Mouse (Mus musculus): ENCODE measurements around the gene Erp27. TPM values are rescaled to one million over a fixed set of nuclear protein-coding genes. Genes with fewer than 3 reads are reported as not detected.
A peak's percentile ranks its signal among the peaks of the same experiment; 100 is the strongest.

Gene Erp27
- polyA plus RNA-seq (2012; rRNA removed): 0.18 TPM in 1 of 2 replicates, not detected in the other

DNA sequence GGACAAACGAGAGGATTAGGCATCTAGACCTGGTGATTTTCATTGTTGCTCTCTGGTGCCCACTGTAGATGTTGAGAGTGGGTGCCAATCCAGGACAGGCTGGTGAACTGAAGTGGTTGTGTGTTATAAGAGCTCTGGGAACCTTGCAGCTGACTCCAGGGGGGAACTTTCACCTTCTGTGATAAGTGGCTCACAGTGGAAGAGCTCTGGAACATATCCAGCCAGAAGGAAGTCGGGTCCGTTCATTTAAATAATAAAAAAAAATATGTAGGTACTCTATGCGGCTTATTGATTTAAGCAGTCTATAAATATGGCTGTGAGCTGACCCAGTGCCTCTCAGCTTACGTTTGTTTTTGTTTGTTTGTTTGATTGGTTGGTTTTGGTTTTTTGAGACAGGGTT is at the start of gene Erp27:
TSS of gene Erp27 (minus strand) at position 101 of the 400 bp plus-strand sequence.
- DNase-seq (ENCODE audit: extremely low spot score in 1 of 2, low spot score in 1 of 2): no peak

DNA sequence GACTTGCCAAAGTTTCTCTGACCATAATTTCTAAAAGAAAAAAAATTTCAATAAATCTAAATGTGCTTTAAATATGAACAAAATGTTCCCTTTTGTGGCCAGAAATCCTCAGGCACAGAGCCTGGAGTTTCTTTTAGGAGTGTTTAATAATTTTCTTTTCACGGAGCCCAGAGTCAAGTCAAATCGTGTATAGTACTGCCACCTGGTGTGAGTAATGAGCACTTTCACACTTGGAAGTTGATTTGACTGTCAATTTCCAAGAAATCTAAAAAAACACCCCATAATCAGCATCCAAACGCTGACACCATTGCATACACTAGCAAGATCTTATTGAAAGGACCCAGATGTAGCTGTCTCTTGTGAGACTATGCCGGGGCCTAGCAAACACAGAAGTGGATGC is 46.9 kb upstream of the Erp27 start:
- peak in 1 of 2 experiments; percentile 55 for DNase-seq (ENCODE audit: extremely low spot score in 1 of 2, low spot score in 1 of 2)

DNA sequence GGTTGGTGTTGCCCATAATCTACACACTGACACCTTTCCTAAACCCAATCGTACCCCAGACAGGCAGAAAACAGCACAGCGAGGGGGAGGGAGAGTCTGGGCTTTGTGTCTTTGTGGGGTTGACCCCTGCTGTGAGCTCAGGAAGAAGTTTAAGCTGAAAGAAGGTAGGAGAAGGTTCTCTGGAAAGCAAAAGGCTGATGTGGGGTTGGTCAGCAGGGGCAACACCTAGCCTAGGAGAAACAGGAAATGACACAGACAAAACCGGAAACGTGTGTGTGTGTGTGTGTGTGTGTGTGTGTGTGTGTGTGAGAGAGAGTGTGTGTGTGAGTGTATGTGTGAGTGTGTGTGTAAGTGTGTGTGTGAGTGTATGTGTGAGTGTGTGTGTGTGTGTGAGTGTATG is 45.5 kb upstream of the Erp27 start:
- no peak for DNase-seq (ENCODE audit: extremely low spot score in 1 of 2, low spot score in 1 of 2)

DNA sequence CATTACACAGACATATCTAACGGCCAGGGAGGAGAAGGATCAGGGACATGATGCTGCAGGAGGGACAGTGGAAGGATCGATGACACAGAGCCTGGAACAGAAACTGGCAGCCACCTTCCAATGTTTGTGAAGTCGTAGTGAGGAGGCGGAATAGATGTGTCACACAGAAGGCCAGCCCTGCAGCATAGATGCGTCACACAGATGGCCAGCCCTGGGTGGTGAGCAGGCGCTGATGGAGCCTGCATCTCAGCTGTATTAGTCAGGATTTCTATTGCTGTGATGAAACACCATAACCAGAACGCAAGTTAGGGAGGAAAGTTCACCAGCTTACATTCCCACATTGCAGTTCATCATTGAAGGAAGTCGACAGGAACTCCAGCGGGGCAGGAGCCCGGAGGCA is 43.9 kb upstream of the Erp27 start:
- DNase-seq (ENCODE audit: extremely low spot score in 1 of 2, low spot score in 1 of 2): no peak

DNA sequence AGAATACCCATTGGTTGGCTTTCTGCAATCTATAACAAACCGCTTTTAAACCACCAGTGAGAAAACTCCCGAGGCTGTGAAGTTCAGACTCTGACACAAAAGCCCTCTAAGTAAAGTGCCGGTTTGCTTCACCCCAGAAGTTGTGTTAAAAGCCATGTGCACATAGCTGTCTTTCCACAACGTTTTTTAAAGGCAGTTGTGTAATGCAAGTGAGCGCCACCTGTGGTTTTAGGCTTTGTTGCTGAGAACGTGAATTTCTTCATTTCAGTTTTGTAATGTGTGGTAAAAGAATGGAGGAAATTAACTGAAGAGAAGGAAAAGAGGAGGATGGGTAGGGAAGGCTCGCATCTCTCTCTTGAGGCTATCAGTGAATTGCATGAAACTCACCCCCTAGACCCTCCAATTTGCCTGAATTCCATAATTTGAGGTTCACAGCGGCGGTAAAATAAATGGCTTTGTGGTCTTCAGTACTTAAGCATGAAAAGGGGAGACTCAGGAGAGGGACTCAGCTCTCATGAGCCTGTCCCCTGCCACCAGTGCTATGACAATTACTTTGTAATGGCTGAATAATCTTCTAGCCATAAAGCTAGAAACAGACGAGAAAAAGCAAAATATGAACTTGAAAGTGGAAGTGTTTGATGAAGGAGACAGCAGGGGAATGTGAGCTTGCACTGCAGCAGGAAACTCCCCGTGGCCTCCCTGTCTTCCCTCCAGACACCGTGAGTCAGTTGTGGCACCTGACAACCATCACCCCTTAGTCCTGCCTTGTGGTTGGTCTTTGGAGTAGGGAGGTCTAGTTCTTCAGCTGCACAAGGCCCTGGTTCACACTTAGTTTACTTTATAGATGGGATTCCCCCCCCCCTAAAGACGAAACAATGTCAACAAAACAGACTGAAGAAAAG is 42.9 kb upstream of the Erp27 start:
- DNase-seq (ENCODE audit: extremely low spot score in 1 of 2, low spot score in 1 of 2): no peak

DNA sequence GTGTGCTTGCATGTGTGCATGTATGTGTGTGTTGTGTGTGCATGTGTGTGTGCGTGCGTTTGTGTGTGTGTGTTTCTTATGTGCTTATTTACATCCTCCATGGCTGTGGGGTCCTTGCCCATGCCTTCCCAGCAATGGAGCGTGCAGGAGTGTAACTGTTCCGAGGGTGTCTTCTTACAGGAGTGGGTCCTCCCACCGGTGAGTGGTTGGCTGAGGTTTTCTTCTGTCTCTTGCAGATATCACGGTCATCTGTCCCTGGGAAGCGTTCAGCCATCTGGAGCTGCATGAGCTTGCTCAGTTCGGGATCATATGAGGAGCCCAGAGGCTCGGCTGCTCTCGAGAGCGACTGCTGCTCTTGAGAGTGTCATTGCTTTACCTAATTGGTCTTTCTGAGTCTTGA is 41.0 kb upstream of the Erp27 start:
- no peak for DNase-seq (ENCODE audit: extremely low spot score in 1 of 2, low spot score in 1 of 2)

DNA sequence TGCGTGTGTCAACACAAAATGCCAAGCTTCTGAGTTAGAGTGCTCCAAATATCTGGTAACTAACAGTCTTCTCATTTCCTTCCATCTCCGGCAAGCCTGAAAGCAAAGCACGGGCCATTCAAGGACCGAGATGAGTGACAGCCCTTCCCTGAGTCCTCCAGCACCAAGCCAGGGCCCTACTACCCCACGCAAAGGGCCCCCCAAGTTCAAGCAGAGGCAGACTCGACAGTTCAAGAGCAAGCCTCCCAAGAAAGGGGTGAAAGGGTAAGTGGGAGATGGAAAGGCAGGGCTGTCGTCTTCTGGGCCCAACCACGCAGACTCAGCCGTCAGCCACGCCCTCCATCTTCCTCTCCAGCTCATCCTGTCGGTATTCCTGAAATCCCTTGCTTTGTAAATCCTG is 37.2 kb upstream of the Erp27 start:
- DNase-seq (ENCODE audit: extremely low spot score in 1 of 2, low spot score in 1 of 2): no peak

DNA sequence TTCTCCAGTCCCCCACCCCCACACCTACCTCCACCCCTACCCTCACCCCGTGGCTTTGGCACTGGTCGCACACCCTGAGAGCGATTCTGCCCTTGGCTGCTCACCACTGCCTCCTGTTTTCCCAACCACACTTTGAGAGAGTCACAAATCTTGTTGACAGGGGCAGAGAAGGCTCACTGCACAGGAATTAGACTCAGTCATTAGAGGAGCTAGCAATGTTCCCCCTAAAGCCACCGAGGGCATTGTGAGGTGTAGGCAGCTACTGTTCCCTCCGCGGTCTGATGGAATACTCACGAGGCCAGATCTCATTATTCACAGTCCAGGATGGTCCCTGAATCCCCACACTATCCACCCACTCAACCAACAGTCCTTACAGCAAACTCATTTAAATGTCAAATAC is 35.1 kb upstream of the Erp27 start:
- no peak for DNase-seq (ENCODE audit: extremely low spot score in 1 of 2, low spot score in 1 of 2)

DNA sequence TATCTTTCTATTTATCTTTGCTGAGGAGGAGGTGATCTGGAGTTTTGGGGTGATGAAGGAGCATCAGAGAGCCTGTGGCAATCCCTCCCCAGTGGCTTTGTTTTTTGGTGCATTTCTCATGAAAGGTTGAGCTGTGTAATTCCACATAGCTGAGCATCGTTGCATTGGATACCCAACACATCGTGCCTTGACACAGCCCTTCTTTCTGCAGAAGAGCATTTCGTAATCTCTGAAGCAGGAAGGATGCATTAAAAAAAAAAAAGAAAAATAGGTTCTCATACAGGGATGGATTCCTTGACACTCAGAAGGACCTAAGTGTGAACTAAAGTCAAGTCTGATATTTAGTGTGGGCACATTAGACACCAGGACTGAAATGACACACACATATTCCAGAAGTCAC is 33.3 kb upstream of the Erp27 start:
- DNase-seq (ENCODE audit: extremely low spot score in 1 of 2, low spot score in 1 of 2): no peak

DNA sequence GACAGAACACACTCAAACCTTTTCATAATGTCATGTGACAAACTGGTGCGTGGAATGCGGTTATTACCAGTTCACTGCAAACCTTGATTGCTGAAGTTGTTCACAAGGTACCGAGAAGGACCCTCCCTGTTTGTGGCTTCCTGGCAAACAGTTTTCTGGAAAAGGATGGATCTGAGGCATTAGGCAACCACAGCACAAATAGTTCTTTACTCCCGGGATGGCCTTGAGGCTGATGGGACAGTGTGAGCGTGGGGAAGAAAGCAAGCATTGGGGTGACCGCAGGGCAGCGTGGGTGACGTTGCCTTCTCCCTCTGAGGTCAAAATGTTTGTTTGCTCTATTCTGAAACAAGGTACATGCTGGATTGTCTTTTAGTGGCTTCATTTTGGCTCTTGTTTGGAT is 32.7 kb upstream of the Erp27 start:
- no peak for DNase-seq (ENCODE audit: extremely low spot score in 1 of 2, low spot score in 1 of 2)

DNA sequence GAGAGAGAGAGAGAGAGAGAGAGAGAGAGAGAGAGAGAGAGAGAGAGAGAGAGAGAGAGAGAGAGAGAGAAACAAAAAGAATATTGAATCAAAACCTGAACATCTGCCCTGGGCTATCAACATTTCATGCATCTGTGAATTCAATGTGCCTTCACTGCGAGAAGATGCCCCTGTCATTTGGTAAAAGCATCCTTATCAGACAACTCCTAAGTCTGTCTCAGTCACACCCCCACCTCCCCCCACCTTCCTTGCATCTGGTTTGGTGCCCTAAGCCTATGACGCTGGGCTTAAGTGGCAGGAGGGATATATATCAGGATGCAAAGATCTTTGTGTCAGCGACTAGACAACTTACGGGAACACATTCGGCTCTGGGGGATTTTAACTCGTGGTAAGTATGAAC is 32.2 kb upstream of the Erp27 start:
- DNase-seq (ENCODE audit: extremely low spot score in 1 of 2, low spot score in 1 of 2): no peak

DNA sequence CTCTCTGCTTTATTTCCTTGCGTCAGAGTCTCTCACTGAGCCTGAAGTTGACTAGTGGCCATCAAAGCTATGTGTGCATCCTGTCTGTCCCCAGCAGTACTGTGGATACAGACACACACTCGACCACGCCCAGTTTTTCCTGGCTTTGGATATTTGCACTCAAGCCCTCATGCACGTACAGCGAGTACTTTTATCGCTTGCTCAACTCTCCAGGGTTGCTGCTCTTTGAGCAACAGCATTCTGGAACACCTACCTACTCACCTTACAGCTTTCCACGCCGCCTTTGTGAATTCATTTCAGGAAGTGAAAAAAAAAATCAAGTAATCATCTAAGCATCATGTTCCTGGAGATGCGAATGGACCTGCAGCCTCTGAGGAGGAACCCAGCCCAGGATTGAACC is 30.9 kb upstream of the Erp27 start:
- DNase-seq (ENCODE audit: extremely low spot score in 1 of 2, low spot score in 1 of 2): no peak

DNA sequence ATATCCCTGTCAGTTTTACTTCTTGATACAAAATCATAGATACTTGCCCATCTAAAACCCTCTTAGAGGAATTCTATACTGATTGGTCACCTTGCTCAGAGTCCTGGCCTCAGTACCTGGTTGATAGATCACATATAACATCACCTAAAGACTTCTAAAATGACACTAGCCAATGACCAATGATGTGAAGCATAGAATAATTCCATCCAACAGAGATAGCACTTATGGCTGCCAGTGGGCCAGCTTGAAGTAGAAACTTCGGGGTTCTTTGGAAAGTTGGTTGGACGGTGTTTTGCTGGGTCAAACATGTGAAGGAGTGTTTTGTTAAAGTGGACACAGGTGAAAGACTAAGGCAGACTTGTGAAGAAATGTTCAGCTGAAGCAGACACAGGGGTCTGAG is 28.2 kb upstream of the Erp27 start:
- no peak for DNase-seq (ENCODE audit: extremely low spot score in 1 of 2, low spot score in 1 of 2)

DNA sequence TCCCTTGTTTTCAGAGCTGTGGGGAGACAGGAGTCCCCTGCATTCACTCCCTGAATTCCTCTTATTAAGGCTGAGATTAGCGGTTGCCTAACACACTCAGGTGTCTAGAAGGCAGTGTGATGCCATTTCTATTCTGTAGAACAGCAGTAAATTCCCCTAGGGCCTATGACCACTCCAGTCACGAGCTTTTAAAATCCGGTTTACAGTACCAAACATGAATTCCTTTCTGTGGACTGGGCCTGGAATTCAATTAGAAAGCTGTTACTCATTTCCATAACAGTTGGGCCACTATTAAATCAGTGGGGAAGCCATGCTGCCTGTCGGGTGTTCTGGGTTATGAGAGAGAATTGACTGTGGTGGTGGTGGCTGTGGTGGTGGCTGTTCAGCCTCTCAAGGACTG is 25.7 kb upstream of the Erp27 start:
- DNase-seq (ENCODE audit: extremely low spot score in 1 of 2, low spot score in 1 of 2): no peak

DNA sequence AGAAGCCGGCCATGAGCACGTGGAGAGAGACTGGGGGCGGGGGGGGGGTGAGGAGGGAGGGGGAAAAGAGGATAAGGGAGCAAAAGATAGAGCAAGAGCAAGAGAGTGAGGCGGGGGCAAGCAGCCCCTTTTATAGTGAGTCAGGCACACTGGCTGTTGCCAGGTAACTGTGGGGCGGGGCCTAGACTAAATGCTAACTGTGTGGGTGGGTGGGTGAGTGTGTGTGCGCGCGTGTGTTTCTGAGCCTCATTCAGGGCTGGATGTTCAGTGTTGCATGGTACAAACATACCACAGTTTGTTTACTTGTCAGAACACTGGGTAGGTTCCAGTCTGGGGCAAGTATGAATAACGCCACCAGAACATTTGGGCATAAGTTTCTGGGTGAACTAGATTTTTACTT is 25.0 kb upstream of the Erp27 start:
- DNase-seq (ENCODE audit: extremely low spot score in 1 of 2, low spot score in 1 of 2): no peak

DNA sequence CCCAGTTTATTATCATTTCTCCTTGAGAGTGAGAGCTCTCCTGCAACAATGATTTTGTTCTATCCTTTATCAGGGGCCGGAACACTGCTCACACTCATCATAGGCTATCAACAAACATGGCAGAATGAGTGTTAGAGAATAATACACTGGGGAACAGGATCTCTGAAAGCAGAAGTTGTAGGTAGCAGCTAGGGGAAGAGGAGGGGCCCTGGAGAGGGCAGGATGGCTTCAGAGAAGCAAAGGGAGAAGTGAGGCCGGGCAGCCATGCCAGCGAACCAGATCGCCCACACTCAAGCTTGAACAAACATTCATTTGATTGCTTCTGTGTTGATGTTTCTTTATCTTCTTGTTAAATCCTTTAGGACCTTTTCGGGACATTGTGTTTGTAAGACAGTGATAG is 24.3 kb upstream of the Erp27 start:
- DNase-seq (ENCODE audit: extremely low spot score in 1 of 2, low spot score in 1 of 2): no peak

DNA sequence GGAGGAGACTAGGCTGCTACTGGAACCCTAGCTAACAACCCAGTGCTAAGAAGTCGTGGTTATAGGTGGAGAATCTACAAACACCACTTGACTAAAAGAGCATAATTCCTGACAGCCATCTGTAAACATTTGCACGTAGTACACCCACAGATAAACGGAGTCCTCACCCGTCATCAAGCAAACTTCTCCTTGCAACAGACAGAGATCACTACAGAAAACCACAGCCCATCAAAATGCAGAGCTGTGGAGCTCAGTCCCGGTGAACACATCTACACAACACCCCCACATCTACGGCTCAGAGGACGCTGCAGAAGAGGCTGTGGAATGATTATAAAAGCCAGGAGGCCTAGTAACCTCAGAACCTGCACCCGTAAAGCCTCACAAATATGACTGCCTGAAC is 22.5 kb upstream of the Erp27 start:
- no peak for DNase-seq (ENCODE audit: extremely low spot score in 1 of 2, low spot score in 1 of 2)

DNA sequence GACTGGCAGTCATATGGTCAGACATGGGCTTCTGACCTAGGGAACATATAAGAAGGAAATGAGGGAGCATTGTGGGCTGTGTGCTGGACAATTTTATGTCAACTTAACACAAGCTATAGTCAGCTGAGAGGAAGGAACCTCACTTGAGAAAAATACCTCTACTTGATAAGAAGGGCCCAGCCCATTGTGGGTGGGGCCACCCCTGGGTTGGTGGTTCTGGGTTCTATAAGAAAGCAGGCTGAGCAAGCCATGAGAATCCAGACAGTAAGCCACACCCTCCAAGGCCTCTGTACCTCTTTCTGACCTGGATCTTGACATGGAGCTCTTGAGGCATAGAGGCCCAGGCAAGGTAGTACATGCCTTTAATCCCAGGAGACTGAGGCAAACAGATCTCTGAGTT is 21.4 kb upstream of the Erp27 start:
- no peak for DNase-seq (ENCODE audit: extremely low spot score in 1 of 2, low spot score in 1 of 2)

DNA sequence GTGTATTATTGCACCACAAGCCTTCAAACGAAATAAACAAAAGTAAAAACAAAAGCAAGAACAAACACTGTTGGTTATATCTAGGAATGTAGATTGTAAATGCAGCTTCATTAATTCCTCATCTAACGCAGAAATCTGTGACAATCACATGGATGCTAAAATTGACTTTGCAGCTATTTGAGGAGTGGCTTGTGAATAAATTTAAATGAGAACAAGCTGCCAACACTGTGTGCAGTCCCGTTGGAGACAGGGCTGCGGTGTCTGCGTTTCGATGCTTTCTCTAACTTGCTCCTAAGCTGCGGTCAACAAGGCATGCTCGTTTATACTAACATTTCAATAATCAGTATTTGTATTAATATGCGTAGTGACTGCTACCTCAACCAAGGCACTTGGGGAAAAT is 20.3 kb upstream of the Erp27 start:
- no peak for DNase-seq (ENCODE audit: extremely low spot score in 1 of 2, low spot score in 1 of 2)

DNA sequence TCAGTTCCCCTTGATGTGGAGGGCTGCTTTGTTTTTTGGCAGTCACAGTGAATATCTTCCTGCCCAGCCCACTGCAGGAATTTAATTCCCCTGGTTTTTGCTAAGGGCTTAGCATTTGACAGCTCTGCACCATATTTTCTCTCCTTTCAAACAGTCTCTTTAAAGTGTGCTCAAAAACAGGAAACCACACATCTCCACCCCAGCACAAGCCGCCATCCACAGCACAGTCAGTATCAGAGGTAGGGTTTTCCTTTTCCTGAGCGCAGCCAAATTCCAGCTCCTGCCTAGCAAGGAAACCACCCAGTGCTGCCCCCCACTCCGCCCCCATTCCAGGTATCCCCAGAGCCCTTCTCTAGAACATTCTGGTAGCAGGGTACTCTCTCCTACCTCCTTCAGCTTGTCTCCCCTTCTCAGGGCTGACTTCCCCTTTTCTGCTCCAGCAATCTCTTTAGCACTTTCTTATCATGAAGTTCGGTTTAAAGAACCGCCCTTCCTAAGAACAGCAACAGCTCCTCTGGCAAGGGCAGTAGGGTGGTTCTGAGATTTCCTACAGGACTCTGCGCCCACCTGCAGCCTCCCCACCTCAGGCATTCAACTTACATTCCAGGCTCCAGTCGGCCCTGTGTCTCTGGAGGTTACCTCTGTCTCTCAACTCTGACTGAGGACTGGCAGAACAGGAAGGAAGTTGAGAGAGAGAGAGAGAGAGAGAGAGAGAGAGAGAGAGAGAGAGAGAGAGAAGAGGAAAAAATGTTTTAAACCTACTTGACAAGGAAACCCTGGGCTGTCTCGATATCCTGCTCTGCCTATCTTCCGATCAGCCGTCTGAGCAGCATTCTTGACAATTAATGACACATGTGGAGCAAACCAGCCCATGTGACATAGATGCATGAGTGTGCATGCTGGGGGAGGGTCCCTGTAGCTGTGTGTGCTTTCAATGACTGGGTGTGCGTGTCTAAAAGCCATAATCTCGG is 19.4 kb upstream of the Erp27 start, which contains the start of gene Arhgdib:
TSS of gene Arhgdib (minus strand) at position 849 of the 971 bp plus-strand sequence.
- DNase-seq (ENCODE audit: extremely low spot score in 1 of 2, low spot score in 1 of 2): peak in 1 of 2 experiments; percentile 41

DNA sequence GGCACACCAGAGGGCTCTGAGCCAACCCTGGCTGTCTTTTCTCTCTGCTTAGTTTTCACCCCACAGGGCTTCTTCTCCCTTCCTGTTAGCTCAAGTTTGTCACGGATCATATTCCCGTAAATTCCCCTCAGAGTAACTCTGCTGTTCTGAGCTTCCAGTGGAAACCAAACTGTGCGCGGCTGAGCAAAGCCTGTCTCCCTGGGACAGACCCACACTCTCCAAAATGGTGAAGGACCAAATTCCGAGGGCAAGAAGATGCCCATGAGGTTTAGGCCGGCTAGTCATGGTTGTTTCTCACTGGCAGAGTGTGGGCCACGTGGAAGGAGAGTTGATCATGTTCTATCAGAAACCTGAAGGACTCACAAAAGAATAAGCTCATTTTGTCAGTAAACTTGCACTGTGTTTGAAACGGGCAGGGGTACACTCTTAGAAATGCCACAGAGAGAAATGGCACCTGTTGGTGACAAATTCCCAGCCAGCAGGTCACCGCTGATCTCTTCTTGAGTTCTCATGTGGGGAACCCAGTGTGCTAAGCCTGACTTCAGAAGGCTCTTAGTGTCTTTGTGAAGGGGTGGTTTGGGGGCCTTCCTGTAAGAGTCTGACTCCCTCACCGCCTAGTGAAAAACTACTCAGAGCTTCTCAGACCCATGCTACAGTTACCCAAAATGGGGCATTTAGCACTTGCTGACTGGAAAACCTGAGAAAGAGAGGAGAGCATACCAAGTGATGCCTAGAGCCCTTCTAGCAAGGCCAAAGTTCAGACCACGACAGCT is 18.4 kb upstream of the Erp27 start:
- no peak for DNase-seq (ENCODE audit: extremely low spot score in 1 of 2, low spot score in 1 of 2)

All from frontal cortex, adult 2 months (tissue).